10 mouse cellular contexts compared by ENCODE assay signal in the genomic region with DNA sequence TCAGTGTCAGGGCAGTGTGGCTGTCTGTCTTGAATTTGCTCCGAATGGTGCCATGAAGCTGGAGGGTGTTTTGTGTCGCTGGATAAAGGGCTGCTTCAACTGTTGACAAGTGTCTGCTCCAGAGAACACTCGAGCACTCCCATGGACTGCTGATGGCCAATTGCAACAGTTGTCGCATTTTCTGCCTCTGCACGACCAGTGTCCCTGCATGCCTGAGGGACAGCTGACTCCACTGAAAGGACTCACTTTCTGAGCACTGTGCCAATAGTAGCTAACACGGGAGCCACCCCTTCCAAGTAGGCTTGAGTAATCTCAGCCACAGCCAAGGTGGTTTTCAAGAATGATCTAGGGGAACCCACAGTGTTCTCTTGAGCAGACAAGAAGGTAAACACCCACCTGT. TPM values are rescaled to one million over a fixed set of nuclear protein-coding genes. Genes with fewer than 3 reads are reported as not detected.
DNase-seq lines count a peak whose midpoint lies in the region; ATAC-seq and TF ChIP-seq lines count a peak whose summit lies in the region.
"Had no signal": no experiment of that assay in that cellular context is flagged by ENCODE, and none has a peak within 500 bp of the region (broad histone marks: within the 10 kb centered on the region; RNA-seq: fewer than 3 reads in every experiment).

No protein-coding gene starts in this region.

- intact Hi-C loops in left cerebral cortex, adult 2 months (cut with DNase I), result loop anchor here (2.0 to 5.0 kb wide), 2 partner anchors 37 to 82 kb away; no protein-coding TSS in a partner anchor

- no peak for ATAC-seq in midbrain, embryonic 16.5 days
- no peak for ATAC-seq in heart, embryonic 13.5 days (ENCODE audit: extremely low read depth, insufficient number of reproducible peaks, low FRiP score, low TSS enrichment)
- ATAC-seq in limb, embryonic 11.5 days (ENCODE audit: insufficient number of reproducible peaks, low FRiP score, low TSS enrichment, low read depth), result no peak
- ATAC-seq in megakaryocyte progenitor cell, adult 5-6 weeks (replicated peaks; ENCODE audit: poor library complexity), result no peak

- 0 out of 2 replicates have a peak overlapping the region, but pooled peaks have one; percentile 64 for H3K4me2 ChIP-seq in midbrain, embryonic 16.5 days (ENCODE audit: low read length)
- peak overlapping the region; percentile 76 for H3K4me2 ChIP-seq in heart, embryonic 13.5 days
- H3K4me2 ChIP-seq in limb, embryonic 11.5 days (ENCODE audit: low read depth, severe bottlenecking), result peak overlapping the region; percentile 82; the same call in 1 of the 2 replicates
- H3K4me2 ChIP-seq: liver, embryonic 13.5 days had no signal

- H3K9me3 ChIP-seq in midbrain, embryonic 16.5 days (replicated peaks; ENCODE audit: control insufficient read depth, low read length, poor library complexity, severe bottlenecking), result no peaks in the 10 kb centered on the region
- no peaks in the 10 kb centered on the region for H3K9me3 ChIP-seq in midbrain, embryonic 10.5 days (replicated peaks)
- no peaks in the 10 kb centered on the region for H3K9me3 ChIP-seq in heart, embryonic 13.5 days
- no peaks in the 10 kb centered on the region for H3K9me3 ChIP-seq in limb, embryonic 11.5 days (ENCODE audit: control insufficient read depth, low read length)
- H3K9me3 ChIP-seq: liver, embryonic 13.5 days had no signal

- H3K27ac ChIP-seq in midbrain, embryonic 16.5 days (ENCODE audit: low read length), result no peak overlapping the region
- no peak overlapping the region for H3K27ac ChIP-seq in midbrain, embryonic 10.5 days (replicated peaks)
- peak overlapping the region; percentile 98 for H3K27ac ChIP-seq in heart, embryonic 13.5 days (replicated peaks)
- no peak overlapping the region for H3K27ac ChIP-seq in limb, embryonic 11.5 days (replicated peaks; ENCODE audit: low read depth, low read length)
- H3K27ac ChIP-seq in left cerebral cortex, adult 2 months, result no peak overlapping the region
- H3K27ac ChIP-seq: liver, embryonic 13.5 days had no signal

- whole genome bisulfite sequencing in midbrain, embryonic 16.5 days, result 62% methylated on average over 6 of the region's 6 CpGs
- 69% methylated on average over 6 of the region's 6 CpGs for WGBS in midbrain, embryonic 10.5 days
- 23% methylated on average over 6 of the region's 6 CpGs for WGBS in heart, embryonic 13.5 days
- WGBS in limb, embryonic 11.5 days, result 74% methylated on average over 6 of the region's 6 CpGs

- TF ChIP-seq CTCF in left cerebral cortex, adult 2 months (IDR thresholded peaks at IDR 0.05), result no peak

- H3K4me1 ChIP-seq in midbrain, embryonic 16.5 days (ENCODE audit: control insufficient read depth, insufficient read depth, low read length), result peaks cover 2% of the 10 kb centered on the region; the same call in 1 of the 2 replicates
- peaks cover 16% of the 10 kb centered on the region for H3K4me1 ChIP-seq in midbrain, embryonic 10.5 days
- H3K4me1 ChIP-seq in heart, embryonic 13.5 days, result peaks cover 75% of the 10 kb centered on the region
- H3K4me1 ChIP-seq in limb, embryonic 11.5 days (ENCODE audit: control insufficient read depth, insufficient read depth, low read length), result peaks cover 12% of the 10 kb centered on the region
- H3K4me1 ChIP-seq: liver, embryonic 13.5 days had no signal

- no peaks in the 10 kb centered on the region for H3K36me3 ChIP-seq in midbrain, embryonic 16.5 days (ENCODE audit: control insufficient read depth, insufficient read depth, low read length)
- H3K36me3 ChIP-seq in midbrain, embryonic 10.5 days, result no peaks in the 10 kb centered on the region
- peaks cover 14% of the 10 kb centered on the region for H3K36me3 ChIP-seq in heart, embryonic 13.5 days
- H3K36me3 ChIP-seq in limb, embryonic 11.5 days (ENCODE audit: control insufficient read depth, insufficient read depth, low read length), result no peaks in the 10 kb centered on the region
- H3K36me3 ChIP-seq: liver, embryonic 13.5 days had no signal

- H3K4me3 ChIP-seq in midbrain, embryonic 16.5 days (ENCODE audit: low read depth, low read length), result no peak overlapping the region
- no peak overlapping the region for H3K4me3 ChIP-seq in midbrain, embryonic 10.5 days
- H3K4me3 ChIP-seq in heart, embryonic 13.5 days, result peak overlapping the region; percentile 79
- 0 out of 2 replicates have a peak overlapping the region, but pooled peaks have one; percentile 64 for H3K4me3 ChIP-seq in limb, embryonic 11.5 days (ENCODE audit: low read depth, low read length)
- H3K4me3 ChIP-seq in left cerebral cortex, adult 2 months, result no peak overlapping the region
- H3K4me3 ChIP-seq: liver, embryonic 13.5 days had no signal

- DNase-seq in midbrain, embryonic 10.5 days (ENCODE audit: low spot score), result no peak
- no peak for DNase-seq in limb, embryonic 11.5 days (ENCODE audit: low spot score)
- DNase-seq in frontal cortex, postnatal 10 days (ENCODE audit: low spot score in 2 of 2), result no peak
- no peak for DNase-seq in left cerebral cortex, adult 2 months (ENCODE audit: extremely low spot score in 1 of 2, low spot score in 2 of 2)
- DNase-seq: kidney, adult 2 months; liver, embryonic 13.5 days had no signal

- H3K27me3 ChIP-seq in midbrain, embryonic 16.5 days (ENCODE audit: control insufficient read depth, insufficient read depth, low read depth, low read length), result no peaks in the 10 kb centered on the region
- peaks cover 44% of the 10 kb centered on the region for H3K27me3 ChIP-seq in midbrain, embryonic 10.5 days (ENCODE audit: low read depth, poor library complexity, severe bottlenecking)
- no peaks in the 10 kb centered on the region for H3K27me3 ChIP-seq in heart, embryonic 13.5 days (replicated peaks)
- no peaks in the 10 kb centered on the region for H3K27me3 ChIP-seq in limb, embryonic 11.5 days (ENCODE audit: control insufficient read depth, insufficient read depth, low read length)

- no peak overlapping the region for H3K9ac ChIP-seq in midbrain, embryonic 16.5 days (ENCODE audit: low read depth, low read length)
- H3K9ac ChIP-seq in heart, embryonic 13.5 days, result peak overlapping the region; percentile 98
- H3K9ac ChIP-seq in limb, embryonic 11.5 days (ENCODE audit: low read length), result no peak overlapping the region
- H3K9ac ChIP-seq: liver, embryonic 13.5 days had no signal

RNA-seq across cellular contexts. Expression of gene Pakap, which starts 1.7 kb away (rescaled TPM):
- polyA plus RNA-seq in midbrain, embryonic 16.5 days (2015; fragmentation: Nextera tagmentation; extraction: Ambion mirVana), result 11.2 and 12.7 TPM in 2 replicates
- polyA plus RNA-seq in midbrain, embryonic 10.5 days (2016; fragmentation: Nextera tagmentation; extraction: Ambion mirVana), result 22.8 and 26.9 TPM in 2 replicates
- polyA plus RNA-seq in heart, embryonic 13.5 days (2015; fragmentation: Nextera tagmentation; extraction: Ambion mirVana), result 49.3 and 52.6 TPM in 2 replicates
- 32.6 and 37.6 TPM in 2 replicates for polyA plus RNA-seq in limb, embryonic 11.5 days (2014; fragmentation: Nextera tagmentation; extraction: Ambion mirVana)
- total RNA-seq in megakaryocyte progenitor cell, adult 5-6 weeks (2015), result not detected in 2 replicates
- total RNA-seq in megakaryocyte progenitor cell, adult 5-6 weeks (2017), result not detected in 2 replicates
- total RNA-seq in left cerebral cortex, adult 2 months (2021), result 10 to 100 TPM; 19.8 to 20.4 TPM
- total RNA-seq: neutrophil, adult 5-6 weeks had no signal

Comparison
In these comparisons a context has a peak if more than half of its experiments do, and no peak if none do; other contexts are left out.
1. H3K4me3 ChIP-seq: peak in heart, embryonic 13.5 days (single experiment) and limb, embryonic 11.5 days (single experiment); none in midbrain, embryonic 16.5 days (single experiment), midbrain, embryonic 10.5 days (single experiment) and left cerebral cortex, adult 2 months (single experiment).
2. Peak in every context shown above with its lines, with median percentiles within 50 percentile points of each other: H3K4me2 ChIP-seq.